ENCODE assay signal across 18 mouse cellular contexts in the genomic region with DNA sequence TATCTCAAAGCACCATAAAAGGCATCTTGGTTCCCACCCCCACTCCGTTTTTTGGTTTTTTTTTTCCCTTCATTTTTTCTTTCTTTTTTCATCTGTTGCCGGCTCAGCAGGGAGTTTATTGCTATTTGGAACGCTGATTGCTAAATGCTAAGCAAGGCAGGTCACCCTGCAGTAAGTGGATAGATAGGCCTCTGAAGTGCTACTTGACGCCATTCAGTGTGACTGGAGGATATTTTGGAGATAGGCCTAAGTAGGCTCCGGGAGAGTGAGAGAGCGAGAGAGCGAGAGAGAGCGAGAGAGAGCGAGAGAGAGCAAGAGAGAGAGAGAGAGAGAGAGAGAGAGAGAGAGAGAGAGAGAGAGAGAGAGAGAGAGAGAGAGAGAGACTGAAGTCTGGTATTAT.
DNase-seq lines count a peak whose midpoint lies in the region; ATAC-seq and TF ChIP-seq lines count a peak whose summit lies in the region.
"Had no signal": no experiment of that assay in that cellular context is flagged by ENCODE, and none has a peak within 500 bp of the region (broad histone marks: within the 10 kb centered on the region; RNA-seq: fewer than 3 reads in every experiment).

No protein-coding gene starts in this region.

- 80% methylated on average over 9 of the region's 9 CpGs for WGBS in spleen, adult 2 months
- WGBS in lung, embryonic 16.5 days = 52% methylated on average over 7 of the region's 9 CpGs
- 76% methylated on average over 8 of the region's 9 CpGs for WGBS in liver, embryonic 12.5 days (ENCODE audit: insufficient replicate concordance)

- H3K27ac ChIP-seq in spleen, adult 2 months (ENCODE audit: insufficient read depth, low read length) = peak overlapping the region; percentile 65; the same call in 1 of the 2 replicates
- peak overlapping the region; percentile 4; the same call in 1 of the 2 replicates for H3K27ac ChIP-seq in lung, embryonic 16.5 days (ENCODE audit: low read length)
- no peak overlapping the region for H3K27ac ChIP-seq in liver, embryonic 12.5 days
- H3K27ac ChIP-seq: hindbrain, embryonic 13.5 days; macrophage; midbrain, embryonic 13.5 days had no signal

- ATAC-seq in lung, embryonic 16.5 days (ENCODE audit: low read depth) = peak; percentile 70
- ATAC-seq in liver, embryonic 12.5 days = no peak
- ATAC-seq: forebrain, embryonic 14.5 days; midbrain, embryonic 13.5 days had no signal

- no peak overlapping the region for H3K9ac ChIP-seq in lung, embryonic 16.5 days (ENCODE audit: low read length)
- H3K9ac ChIP-seq in liver, embryonic 12.5 days = no peak overlapping the region
- H3K9ac ChIP-seq: hindbrain, embryonic 13.5 days; midbrain, embryonic 13.5 days had no signal

- no peak for TF ChIP-seq POLR2A in spleen, adult 2 months (IDR thresholded peaks at IDR 0.05; ENCODE audit: low read depth, low read length)

- TF ChIP-seq CTCF in spleen, adult 2 months (IDR thresholded peaks at IDR 0.05; ENCODE audit: extremely low read depth, insufficient read depth, insufficient read length, insufficient replicate concordance) = no peak

- peak; percentile 10 to 23 for DNase-seq in heart, adult 9 months (ENCODE audit: low spot score in 2 of 2)
- DNase-seq in heart, postnatal 14 days = no peak
- DNase-seq in spleen, adult 2 months (ENCODE audit: low read depth in 1 of 2, low spot score in 2 of 2) = no peak
- DNase-seq in spleen, adult 12 weeks (ENCODE audit: low spot score) = no peak
- no peak for DNase-seq in adipocyte (ENCODE audit: low spot score)
- DNase-seq: adrenal gland, postnatal 14 days; B cell, adult 2 months; cerebellum, adult 11-12 months; cerebellum, postnatal 36 days; gastrocnemius, postnatal 36 days; layer of hippocampus, postnatal 36 days had no signal

- no peaks in the 10 kb centered on the region for H3K9me3 ChIP-seq in lung, embryonic 16.5 days (ENCODE audit: control insufficient read depth, low read length)
- H3K9me3 ChIP-seq in liver, embryonic 12.5 days (replicated peaks) = 0 out of 2 replicates have a peak, but pooled peaks cover 3% of the 10 kb centered on the region
- H3K9me3 ChIP-seq: midbrain, embryonic 13.5 days had no signal

- H3K4me2 ChIP-seq in lung, embryonic 16.5 days (ENCODE audit: low read depth, low read length) = peak overlapping the region; percentile 19; the same call in 1 of the 2 replicates
- H3K4me2 ChIP-seq in liver, embryonic 12.5 days = no peak overlapping the region
- H3K4me2 ChIP-seq: hindbrain, embryonic 13.5 days; midbrain, embryonic 13.5 days had no signal

- intact Hi-C loops in heart, postnatal 14 days (cut with DNase I) = no loop called here

- H3K4me1 ChIP-seq in spleen, adult 2 months (ENCODE audit: control insufficient read depth, insufficient read depth, insufficient read length) = no peaks in the 10 kb centered on the region
- H3K4me1 ChIP-seq in lung, embryonic 16.5 days (replicated peaks; ENCODE audit: control insufficient read depth, insufficient read depth, low read length) = no peaks in the 10 kb centered on the region
- H3K4me1 ChIP-seq in liver, embryonic 12.5 days = no peaks in the 10 kb centered on the region
- H3K4me1 ChIP-seq: hindbrain, embryonic 13.5 days; midbrain, embryonic 13.5 days had no signal

- no peaks in the 10 kb centered on the region for H3K36me3 ChIP-seq in spleen, adult 2 months (ENCODE audit: control insufficient read depth, insufficient read depth, low read length)
- no peaks in the 10 kb centered on the region for H3K36me3 ChIP-seq in lung, embryonic 16.5 days (ENCODE audit: control insufficient read depth, insufficient read depth, low read length)
- H3K36me3 ChIP-seq in liver, embryonic 12.5 days = no peaks in the 10 kb centered on the region
- H3K36me3 ChIP-seq: hindbrain, embryonic 13.5 days; midbrain, embryonic 13.5 days had no signal

- H3K27me3 ChIP-seq in spleen, adult 2 months (ENCODE audit: control insufficient read depth, insufficient read depth, low read length) = no peaks in the 10 kb centered on the region
- H3K27me3 ChIP-seq in lung, embryonic 16.5 days (ENCODE audit: control insufficient read depth, insufficient read depth, low read depth, low read length) = no peaks in the 10 kb centered on the region
- no peaks in the 10 kb centered on the region for H3K27me3 ChIP-seq in liver, embryonic 12.5 days (replicated peaks)
- H3K27me3 ChIP-seq: hindbrain, embryonic 13.5 days; midbrain, embryonic 13.5 days had no signal

- H3K4me3 ChIP-seq in spleen, adult 2 months (ENCODE audit: extremely low read depth, insufficient read depth, insufficient read length) = no peak overlapping the region
- no peak overlapping the region for H3K4me3 ChIP-seq in lung, embryonic 16.5 days (ENCODE audit: low read length)
- no peak overlapping the region for H3K4me3 ChIP-seq in liver, embryonic 12.5 days
- H3K4me3 ChIP-seq: hindbrain, embryonic 13.5 days; midbrain, embryonic 13.5 days; myocyte had no signal

Comparison
In these comparisons a context has a peak if more than half of its experiments do, and no peak if none do; other contexts are left out.
1. DNase-seq: peak in heart, adult 9 months (2 of 2); none in heart, postnatal 14 days (0 of 2), spleen, adult 2 months (0 of 2), spleen, adult 12 weeks (single experiment) and adipocyte (single experiment).